ENCODE assay signal across 8 mouse cellular contexts in the genomic region with DNA sequence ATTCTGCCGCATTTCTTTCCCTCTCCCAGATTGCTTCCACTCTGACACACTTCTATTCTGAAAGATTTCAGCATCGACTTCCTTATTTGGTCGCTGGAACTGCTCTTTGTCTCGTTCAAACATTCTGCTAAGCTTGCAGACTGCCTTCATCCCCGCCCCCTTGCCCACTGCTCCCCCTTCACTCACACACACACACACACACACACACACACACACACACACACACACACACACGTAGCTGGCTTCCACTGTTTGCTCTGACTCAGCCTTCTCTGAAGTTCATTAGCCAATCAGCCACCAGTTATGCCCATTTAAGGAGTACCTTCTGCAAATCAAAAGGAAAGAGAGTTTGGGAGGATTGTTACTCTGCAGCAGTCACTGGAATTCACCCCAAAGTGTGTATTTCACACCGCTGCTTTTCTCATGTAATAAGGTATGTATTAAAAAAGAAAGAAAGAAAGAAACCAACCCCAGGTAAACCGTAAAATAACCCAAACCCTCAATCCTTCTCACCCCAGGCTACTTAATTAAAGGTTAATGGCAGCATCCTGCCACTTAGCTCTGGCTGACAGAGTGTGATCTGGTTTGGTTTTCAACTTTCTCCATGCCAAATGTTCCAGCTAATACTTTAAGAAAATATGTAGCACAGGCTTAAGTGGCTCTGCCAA.
A peak's percentile ranks its signal among the peaks of the same experiment; 100 is the strongest.
DNase-seq lines count a peak whose midpoint lies in the region; ATAC-seq and TF ChIP-seq lines count a peak whose summit lies in the region.

No protein-coding gene starts in this region.

- intact Hi-C loops in left cerebral cortex, postnatal 25 days (cut with DNase I), result no loop called here

- no peak overlapping the region for H3K4me3 ChIP-seq in embryonic facial prominence, embryonic 12.5 days
- no peak overlapping the region for H3K4me3 ChIP-seq in intestine, postnatal 0 days (ENCODE audit: low read depth, low read length)

- WGBS in embryonic facial prominence, embryonic 12.5 days, result 10% methylated on average over 8 of the region's 8 CpGs
- 8% methylated on average over 8 of the region's 8 CpGs for WGBS in intestine, postnatal 0 days

- peak overlapping the region; percentile 90 for H3K27ac ChIP-seq in embryonic facial prominence, embryonic 12.5 days
- peak overlapping the region; percentile 60 for H3K27ac ChIP-seq in intestine, postnatal 0 days (ENCODE audit: low read depth, low read length)

- H3K4me1 ChIP-seq in embryonic facial prominence, embryonic 12.5 days, result peaks cover 22% of the 10 kb centered on the region; the same call in 1 of the 2 replicates
- H3K4me1 ChIP-seq in intestine, postnatal 0 days (replicated peaks; ENCODE audit: control insufficient read depth, insufficient read depth, low read length), result 0 out of 2 replicates have a peak, but pooled peaks cover 14% of the 10 kb centered on the region

- H3K27me3 ChIP-seq in embryonic facial prominence, embryonic 12.5 days, result no peaks in the 10 kb centered on the region
- H3K27me3 ChIP-seq in intestine, postnatal 0 days (replicated peaks; ENCODE audit: control insufficient read depth, insufficient read depth, low read length), result no peaks in the 10 kb centered on the region

- peak; percentile 57 for DNase-seq in R1 (ENCODE audit: low read depth, low spot score)
- peak; percentile 75 to 86 for DNase-seq in heart, adult 18-20 months
- DNase-seq in left cerebral cortex, postnatal 25 days (ENCODE audit: low spot score in 2 of 2), result peak; percentile 46 to 77
- peak; percentile 77 for DNase-seq in skeletal muscle tissue, adult 2 months (ENCODE audit: low read depth, low spot score)
- DNase-seq in cerebellum, postnatal 36 days, result no peak

- peak; percentile 75 for ATAC-seq in embryonic facial prominence, embryonic 12.5 days (ENCODE audit: insufficient number of reproducible peaks, insufficient read depth, low FRiP score, low TSS enrichment)
- ATAC-seq in intestine, postnatal 0 days, result peak; percentile 84
- ATAC-seq in megakaryocyte progenitor cell, adult 5-6 weeks (replicated peaks; ENCODE audit: poor library complexity), result peak; percentile 97

- no peaks in the 10 kb centered on the region for H3K36me3 ChIP-seq in embryonic facial prominence, embryonic 12.5 days
- H3K36me3 ChIP-seq in intestine, postnatal 0 days (ENCODE audit: control insufficient read depth, insufficient read depth), result no peaks in the 10 kb centered on the region

- no peak for TF ChIP-seq CTCF in intestine, postnatal 0 days (IDR thresholded peaks at IDR 0.05; ENCODE audit: low read depth)

- H3K9me3 ChIP-seq in embryonic facial prominence, embryonic 12.5 days, result no peaks in the 10 kb centered on the region
- no peaks in the 10 kb centered on the region for H3K9me3 ChIP-seq in intestine, postnatal 0 days (ENCODE audit: control insufficient read depth)

- no peak overlapping the region for H3K9ac ChIP-seq in embryonic facial prominence, embryonic 12.5 days
- no peak overlapping the region for H3K9ac ChIP-seq in intestine, postnatal 0 days (ENCODE audit: low read depth, low read length)

- peak overlapping the region; percentile 37 for H3K4me2 ChIP-seq in embryonic facial prominence, embryonic 12.5 days (replicated peaks)
- peak overlapping the region; percentile 48 for H3K4me2 ChIP-seq in intestine, postnatal 0 days (replicated peaks; ENCODE audit: low read depth)

Comparison
In these comparisons a context has a peak if more than half of its experiments do, and no peak if none do; other contexts are left out.
1. DNase-seq: peak in R1 (single experiment), heart, adult 18-20 months (2 of 2), left cerebral cortex, postnatal 25 days (2 of 2) and skeletal muscle tissue, adult 2 months (single experiment); none in cerebellum, postnatal 36 days (0 of 2).
2. Peak in every context shown above with its lines, with median percentiles within 50 percentile points of each other: ATAC-seq.